Mouse (Mus musculus): ENCODE measurements around the gene Wrb. TPM values are rescaled to one million over a fixed set of nuclear protein-coding genes. Genes with fewer than 3 reads are reported as not detected.

Gene Wrb
- 2.8 and 3.0 TPM in 2 replicates for polyA plus RNA-seq (2012)

GRCm38 (mm10) chr16:96145110-96145800 lies at the start of gene Wrb:
Gene Wrb, plus strand, starts transcription at chr16:96145407.

GRCm38 (mm10) chr16:96127657-96128344 lies 17.4 kb upstream of the Wrb start, which contains the start of gene Hmgn1:
Gene Hmgn1, minus strand, starts transcription at chr16:96127729.

GRCm38 (mm10) chr16:96191531-96192506 lies 46.6 kb downstream of the Wrb start, which contains the start of gene Lca5l:
Gene Lca5l, minus strand, starts transcription at chr16:96192271.

GRCm38 (mm10) chr16:96199913-96200701 lies 54.9 kb downstream of the Wrb start, which contains the start of gene Sh3bgr:
Gene Sh3bgr, plus strand, starts transcription at chr16:96200450.

Other genes starting within 250 kb of the Wrb start
- gene Psmg1, start 154.4 kb upstream of the Wrb start, polyA plus RNA-seq (2012), result 75.2 and 100 TPM in 2 replicates
- 5.1 and 5.3 TPM in 2 replicates for gene Brwd1, start 62.9 kb upstream of the Wrb start, polyA plus RNA-seq (2012)
- gene Hmgn1, start 17.7 kb upstream of the Wrb start, polyA plus RNA-seq (2012), result 59.5 and 99.0 TPM in 2 replicates
- 0.04 and 0.07 TPM in 2 replicates for gene Lca5l, start 46.9 kb downstream of the Wrb start, polyA plus RNA-seq (2012)
- gene Sh3bgr, start 55.0 kb downstream of the Wrb start, polyA plus RNA-seq (2012), result 0.05 TPM in 1 of 2 replicates, not detected in the other
- gene B3galt5, start 90.4 kb downstream of the Wrb start, polyA plus RNA-seq (2012), result 0.01 and 0.02 TPM in 2 replicates

All from megakaryocyte-erythroid progenitor cell, adult 5 weeks (primary cell).